Mouse (Mus musculus) C2C12 (cell line): ENCODE measurements around the gene Gm4756.

Experiments
- CTCF ChIP-seq: IDR thresholded peaks from one replicate; pipeline ENCODE4 v1.5.1; 2011; ENCODE audit not compliant: control insufficient read depth, insufficient read depth, insufficient read length
- MAX ChIP-seq: IDR thresholded peaks from one replicate; pipeline ENCODE4 v1.6.1; 2011; ENCODE audit warnings: mild to moderate bottlenecking, control low read depth

DNA sequence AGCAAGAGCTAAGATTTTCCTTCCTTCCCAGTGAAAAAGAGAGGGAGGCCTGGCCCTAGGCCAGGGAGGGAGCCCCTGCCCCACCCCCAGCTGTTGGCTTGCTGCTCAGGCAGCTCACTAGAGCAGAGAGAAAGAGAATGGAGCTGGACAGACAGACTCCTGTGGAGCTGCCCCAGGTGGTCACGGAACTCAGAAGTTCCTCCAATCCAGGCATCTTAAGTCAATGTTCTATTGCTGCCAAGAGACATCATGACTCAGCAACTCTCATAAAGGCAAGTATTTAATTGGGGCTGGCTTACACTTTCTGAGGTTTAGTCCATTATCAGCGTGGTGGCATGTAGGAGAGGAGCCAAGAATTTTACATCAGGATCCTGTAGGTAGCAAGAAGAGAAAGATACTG is 25.4 kb upstream of the Gm4756 start:
- no peak for TF ChIP-seq CTCF
- no peak for TF ChIP-seq MAX
